8 mouse cellular contexts compared by ENCODE assay signal in genomic region chr11:104469371-104469835, GRCm38 (mm10). TPM values are rescaled to one million over a fixed set of nuclear protein-coding genes. Genes with fewer than 3 reads are reported as not detected.
DNase-seq lines count a peak whose midpoint lies in the region; ATAC-seq and TF ChIP-seq lines count a peak whose summit lies in the region.

No protein-coding gene starts in this region.

- peak overlapping the region; percentile 95 for H3K4me3 ChIP-seq in embryonic facial prominence, embryonic 14.5 days (ENCODE audit: low read depth, low read length)
- peak overlapping the region; percentile 68 for H3K4me3 ChIP-seq in heart, adult 2 months
- H3K4me3 ChIP-seq in limb, embryonic 13.5 days, result peak overlapping the region; percentile 97
- peak overlapping the region; percentile 95 for H3K4me3 ChIP-seq in midbrain, embryonic 16.5 days (ENCODE audit: low read depth, low read length)

- H3K36me3 ChIP-seq in embryonic facial prominence, embryonic 14.5 days (ENCODE audit: control insufficient read depth, insufficient read depth, low read length), result peaks cover 14% of the 10 kb centered on the region
- no peaks in the 10 kb centered on the region; the same call in 1 of the 2 replicates for H3K36me3 ChIP-seq in heart, adult 2 months (ENCODE audit: control insufficient read depth, insufficient read depth, low read length)
- H3K36me3 ChIP-seq in limb, embryonic 13.5 days, result peaks cover 4% of the 10 kb centered on the region; the same call in 1 of the 2 replicates
- no peaks in the 10 kb centered on the region for H3K36me3 ChIP-seq in midbrain, embryonic 16.5 days (ENCODE audit: control insufficient read depth, insufficient read depth, low read length)

- TF ChIP-seq EP300 in heart, adult 2 months (IDR thresholded peaks at IDR 0.05; ENCODE audit: insufficient read depth, low read depth, low read length), result no peak

- H3K9me3 ChIP-seq in embryonic facial prominence, embryonic 14.5 days (ENCODE audit: control insufficient read depth, low read length), result no peaks in the 10 kb centered on the region
- no peaks in the 10 kb centered on the region for H3K9me3 ChIP-seq in limb, embryonic 13.5 days
- H3K9me3 ChIP-seq in midbrain, embryonic 16.5 days (replicated peaks; ENCODE audit: control insufficient read depth, low read length, poor library complexity, severe bottlenecking), result no peaks in the 10 kb centered on the region

- peak; percentile 100 for ATAC-seq in embryonic facial prominence, embryonic 14.5 days (ENCODE audit: low read depth)
- peak; percentile 100 for ATAC-seq in limb, embryonic 13.5 days (ENCODE audit: low FRiP score, low read depth)
- ATAC-seq in midbrain, embryonic 16.5 days, result peak; percentile 100

- H3K9ac ChIP-seq in embryonic facial prominence, embryonic 14.5 days (ENCODE audit: low read depth, low read length), result peak overlapping the region; percentile 96
- H3K9ac ChIP-seq in heart, adult 2 months (ENCODE audit: low read depth, low read length), result peak overlapping the region; percentile 89
- peak overlapping the region; percentile 97 for H3K9ac ChIP-seq in limb, embryonic 13.5 days
- peak overlapping the region; percentile 95 for H3K9ac ChIP-seq in midbrain, embryonic 16.5 days (ENCODE audit: low read depth, low read length)

- no peak for TF ChIP-seq CTCF in heart, adult 2 months (IDR thresholded peaks at IDR 0.05)

- intact Hi-C loops in heart, adult 2 months (cut with DNase I), result no loop called here

- H3K4me1 ChIP-seq in embryonic facial prominence, embryonic 14.5 days (ENCODE audit: control insufficient read depth, insufficient read depth, low read length), result peaks cover 12% of the 10 kb centered on the region
- H3K4me1 ChIP-seq in heart, adult 2 months (ENCODE audit: control insufficient read depth, insufficient read depth, low read length), result peaks cover 1% of the 10 kb centered on the region
- peaks cover 13% of the 10 kb centered on the region for H3K4me1 ChIP-seq in limb, embryonic 13.5 days
- H3K4me1 ChIP-seq in midbrain, embryonic 16.5 days (ENCODE audit: control insufficient read depth, insufficient read depth, low read length), result peaks cover 14% of the 10 kb centered on the region

- no peaks in the 10 kb centered on the region for H3K27me3 ChIP-seq in embryonic facial prominence, embryonic 14.5 days (replicated peaks; ENCODE audit: control insufficient read depth, insufficient read depth, low read length)
- no peaks in the 10 kb centered on the region for H3K27me3 ChIP-seq in heart, adult 2 months (ENCODE audit: control insufficient read depth, insufficient read depth, low read length)
- no peaks in the 10 kb centered on the region for H3K27me3 ChIP-seq in limb, embryonic 13.5 days
- H3K27me3 ChIP-seq in midbrain, embryonic 16.5 days (ENCODE audit: control insufficient read depth, insufficient read depth, low read depth, low read length), result no peaks in the 10 kb centered on the region

- H3K79me2 ChIP-seq in heart, adult 2 months (replicated peaks; ENCODE audit: control insufficient read depth, insufficient read depth, low read length), result peaks cover 3% of the 10 kb centered on the region; the same call in 1 of the 2 replicates

- peak; percentile 57; the same call in 1 of the 2 replicates for TF ChIP-seq POLR2A in heart, adult 2 months (IDR thresholded peaks at IDR 0.05; ENCODE audit: insufficient read depth, low read depth, low read length)

- H3K4me2 ChIP-seq in embryonic facial prominence, embryonic 14.5 days (ENCODE audit: low read depth, low read length), result peak overlapping the region; percentile 71
- H3K4me2 ChIP-seq in limb, embryonic 13.5 days (replicated peaks), result peak overlapping the region; percentile 72
- peak overlapping the region; percentile 81 for H3K4me2 ChIP-seq in midbrain, embryonic 16.5 days (ENCODE audit: low read length)

- H3K27ac ChIP-seq in embryonic facial prominence, embryonic 14.5 days (replicated peaks; ENCODE audit: low read depth, low read length), result peak overlapping the region; percentile 61; the same call in 1 of the 2 replicates
- peak overlapping the region; percentile 67 for H3K27ac ChIP-seq in heart, adult 2 months
- H3K27ac ChIP-seq in limb, embryonic 13.5 days, result peak overlapping the region; percentile 73
- H3K27ac ChIP-seq in midbrain, embryonic 16.5 days (ENCODE audit: low read length), result peak overlapping the region; percentile 80

- WGBS in embryonic facial prominence, embryonic 14.5 days, result under 1% methylated on average over 6 of the region's 19 CpGs
- WGBS in heart, adult 2 months, result under 1% methylated on average over 18 of the region's 19 CpGs
- 2% methylated on average over 17 of the region's 19 CpGs for WGBS in limb, embryonic 13.5 days
- WGBS in midbrain, embryonic 16.5 days, result under 1% methylated on average over 15 of the region's 19 CpGs

- DNase-seq in 3T3-L1 (ENCODE audit: low read depth, low spot score), result peak; percentile 92
- peak; percentile 78 to 81 for DNase-seq in adrenal gland, postnatal 4 days (ENCODE audit: low spot score in 2 of 2)
- peak; percentile 97 for DNase-seq in embryonic facial prominence, embryonic 14.5 days (ENCODE audit: low spot score)
- peak; percentile 93 to 94 for DNase-seq in heart, adult 2 months
- peak; percentile 88 to 89 for DNase-seq in kidney, adult 8-10 months
- peak; percentile 81 to 89 for DNase-seq in spleen, postnatal 10 days (ENCODE audit: low spot score in 2 of 2)

RNA-seq across cellular contexts. Expression of gene Kansl1, which starts 0.7 kb away (rescaled TPM):
- total RNA-seq in adrenal gland, postnatal 4 days (2021), result 10 to 100 TPM; 63.3 to 63.6 TPM
- 26.0 and 27.9 TPM in 2 replicates for polyA plus RNA-seq in embryonic facial prominence, embryonic 14.5 days (2014; fragmentation: Nextera tagmentation; extraction: Ambion mirVana)
- 10 to 100 TPM; 26.8 to 27.1 TPM for total RNA-seq in heart, adult 2 months (2021)
- 30.1 and 39.5 TPM in 2 replicates for polyA plus RNA-seq in heart, adult 2 months (2012; rRNA removed)
- 26.6 and 30.1 TPM in 2 replicates for polyA plus RNA-seq in limb, embryonic 13.5 days (2015; fragmentation: Nextera tagmentation; extraction: Ambion mirVana)
- 27.9 and 28.2 TPM in 2 replicates for polyA plus RNA-seq in midbrain, embryonic 16.5 days (2015; fragmentation: Nextera tagmentation; extraction: Ambion mirVana)

Comparison
In these comparisons a context has a peak if more than half of its experiments do, and no peak if none do; other contexts are left out.
1. Peak in every context shown above with its lines: DNase-seq, ATAC-seq, H3K4me3 ChIP-seq and H3K27ac ChIP-seq.